Mouse (Mus musculus) hindbrain, embryonic 11.5 days (tissue): ENCODE data around the gene Mrpl30. TPM values are rescaled to one million over a fixed set of nuclear protein-coding genes. Genes with fewer than 3 reads are reported as not detected.

Experiments
- ATAC-seq: fragments of 200-750 bp; cut with Nextera tagmentation; 2 replicates; pipeline ENCODE4 v1.8.0; 2017; ENCODE audit warnings: mild to moderate bottlenecking, moderate TSS enrichment, moderate library complexity; ENCODE audit not compliant: low FRiP score
- DNase-seq: peaks from one replicate; pipeline ENCODE4 v3.0.0-alpha.2; 2015; ENCODE audit warnings: low spot score
- H3K27ac ChIP-seq: fragments of 300-500 bp; sonication (generic); 2 replicates; pipeline ENCODE4 v1.5.1; 2014; ENCODE audit warnings: mild to moderate bottlenecking, low read depth, low read length
- H3K27me3 ChIP-seq: fragments of 300-500 bp; sonication (generic); 2 replicates; pipeline ENCODE4 v1.6.1; 2014; ENCODE audit warnings: mild to moderate bottlenecking, low read length, moderate library complexity, mixed read lengths; ENCODE audit not compliant: control insufficient read depth, insufficient read depth
- H3K36me3 ChIP-seq: fragments of 300-500 bp; sonication (generic); 2 replicates; pipeline ENCODE4 v1.6.1; 2014; ENCODE audit warnings: mild to moderate bottlenecking, low read length, moderate library complexity, mixed read lengths; ENCODE audit not compliant: control insufficient read depth, insufficient read depth
- H3K4me1 ChIP-seq: fragments of 300-500 bp; sonication (generic); replicated peaks from 2 replicates; pipeline ENCODE4 v1.6.1; 2014; ENCODE audit warnings: low read length, mixed read lengths; ENCODE audit not compliant: control insufficient read depth, insufficient read depth
- H3K4me2 ChIP-seq: fragments of 300-500 bp; sonication (generic); replicated peaks from 2 replicates; pipeline ENCODE4 v1.6.1; 2014; ENCODE audit warnings: mild to moderate bottlenecking, low read depth, low read length
- H3K4me3 ChIP-seq: fragments of 300-500 bp; sonication (generic); 2 replicates; pipeline ENCODE4 v1.5.1; 2014; ENCODE audit warnings: low read depth, low read length
- H3K9ac ChIP-seq: fragments of 300-500 bp; sonication (generic); 2 replicates; pipeline ENCODE4 v1.6.1; 2014; ENCODE audit warnings: low read depth, low read length
- H3K9me3 ChIP-seq: fragments of 300-500 bp; sonication (generic); 2 replicates; pipeline ENCODE4 v1.6.1; 2016; ENCODE audit warnings: low read length; ENCODE audit not compliant: control insufficient read depth
- WGBS: fragments of 180-500 bp; shearing (Covaris S2); extraction: QIAGEN DNeasy Blood & Tissue Kit; methylation state at CpG from one replicate; pipeline ENCODE4 v1.1.7; 2014; 5-methylcytosine and 5-hydroxymethylcytosine counted together
- polyA plus RNA-seq: library from polyadenylated mRNA; unstranded; fragments of >200 nt; fragmentation: Nextera tagmentation; extraction: Ambion mirVana; gene quantifications from 2 replicates; pipeline ENCODE4 v1.2.1, GENCODE M21; 2014

Mrpl30 gene
- polyA plus RNA-seq, 1 experiment from 2014 or later: 243 TPM

- WGBS: 63% methylated on average over 10 of the region's 10 CpGs
- no peak overlapping the region for H3K4me3 ChIP-seq
- no peak for DNase-seq
- no peaks in the 10 kb centered on the region for H3K36me3 ChIP-seq
- 0 out of 2 replicates have a peak, but pooled peaks cover 2% of the 10 kb centered on the region for H3K4me1 ChIP-seq
- no peak overlapping the region for H3K9ac ChIP-seq
- H3K4me2 ChIP-seq: no peak overlapping the region
- no peak overlapping the region for H3K27ac ChIP-seq
- no peaks in the 10 kb centered on the region for H3K9me3 ChIP-seq
- no peaks in the 10 kb centered on the region for H3K27me3 ChIP-seq
- ATAC-seq: no peak
Observed at GRCm38 (mm10) chr1:37868640-37869039, 21.6 kb upstream of the Mrpl30 start.

- H3K4me3 ChIP-seq: no peak overlapping the region
- H3K27ac ChIP-seq: no peak overlapping the region
- H3K4me2 ChIP-seq: no peak overlapping the region
- no peak overlapping the region for H3K9ac ChIP-seq
- H3K27me3 ChIP-seq: no peaks in the 10 kb centered on the region
- H3K36me3 ChIP-seq: no peaks in the 10 kb centered on the region
- 0 out of 2 replicates have a peak, but pooled peaks cover 2% of the 10 kb centered on the region for H3K4me1 ChIP-seq
- H3K9me3 ChIP-seq: no peaks in the 10 kb centered on the region
- ATAC-seq (no peak), DNase-seq (no peak)
- WGBS: 61% methylated on average over 2 of the region's 2 CpGs
Observed at GRCm38 (mm10) chr1:37869362-37869761, 20.9 kb upstream of the Mrpl30 start.

- peak; percentile 67 for ATAC-seq
- peak within 1 kb of the TSS; percentile 49 for H3K9ac ChIP-seq
- peaks cover 11% of the 10 kb centered on the region for H3K36me3 ChIP-seq
- no peak for DNase-seq
- 11% methylated on average over 7 of the region's 7 CpGs for WGBS
- H3K4me1 ChIP-seq: 0 out of 2 replicates have a peak, but pooled peaks cover 2% of the 10 kb centered on the region
- peak within 1 kb of the TSS; percentile 1; the same call in 1 of the 2 replicates for H3K27ac ChIP-seq
- peak within 1 kb of the TSS; percentile 49 for H3K4me3 ChIP-seq
- no peaks in the 10 kb centered on the region for H3K27me3 ChIP-seq
- peak within 1 kb of the TSS; percentile 68 for H3K4me2 ChIP-seq
- no peaks in the 10 kb centered on the region for H3K9me3 ChIP-seq
Observed at GRCm38 (mm10) chr1:37871704-37872103, 18.6 kb upstream of the Mrpl30 start, which contains the start of gene Lipt1. Gene Lipt1, plus strand, starts transcription at chr1:37871738.

- Histone ChIP-seq H3K27me3 (no peaks in the 10 kb centered on the region), H3K9me3 (no peaks in the 10 kb centered on the region), H3K4me3 (peak overlapping the region; percentile 49), H3K4me2 (peak overlapping the region; percentile 68), H3K9ac (peak overlapping the region; percentile 49), H3K36me3 (peaks cover 11% of the 10 kb centered on the region), H3K27ac (peak overlapping the region; percentile 1; the same call in 1 of the 2 replicates), H3K4me1 (0 out of 2 replicates have a peak, but pooled peaks cover 2% of the 10 kb centered on the region)
- 9% methylated on average over 33 of the region's 33 CpGs for WGBS
- DNase-seq: peak; percentile 78
- ATAC-seq: peak; percentile 84
Observed at GRCm38 (mm10) chr1:37872131-37873067, 17.9 kb upstream of the Mrpl30 start.

GRCm38 (mm10) chr1:37873157-37873556 lies 17.1 kb upstream of the Mrpl30 start:
- 95% methylated on average over 4 of the region's 4 CpGs for WGBS
- ATAC-seq: no peak
- no peak for DNase-seq
- Histone ChIP-seq H3K4me2 (no peak overlapping the region; the same call in 1 of the 2 replicates), H3K9ac (no peak overlapping the region), H3K4me3 (peak overlapping the region; percentile 49; the same call in 1 of the 2 replicates), H3K36me3 (peaks cover 11% of the 10 kb centered on the region), H3K27me3 (no peaks in the 10 kb centered on the region), H3K4me1 (0 out of 2 replicates have a peak, but pooled peaks cover 2% of the 10 kb centered on the region), H3K9me3 (no peaks in the 10 kb centered on the region), H3K27ac (no peak overlapping the region)

- Histone ChIP-seq H3K9me3 (no peaks in the 10 kb centered on the region), H3K36me3 (peaks cover 11% of the 10 kb centered on the region), H3K4me2 (no peak overlapping the region), H3K4me1 (no peaks in the 10 kb centered on the region), H3K4me3 (no peak overlapping the region), H3K9ac (no peak overlapping the region), H3K27ac (no peak overlapping the region), H3K27me3 (no peaks in the 10 kb centered on the region)
- WGBS: 96% methylated on average over 13 of the region's 13 CpGs
- DNase-seq (no peak), ATAC-seq (no peak)
Observed at GRCm38 (mm10) chr1:37877736-37878460, 12.4 kb upstream of the Mrpl30 start.

GRCm38 (mm10) chr1:37883411-37883810 lies 6.9 kb upstream of the Mrpl30 start:
- no peaks in the 10 kb centered on the region for H3K27me3 ChIP-seq
- H3K4me2 ChIP-seq: no peak overlapping the region
- H3K9ac ChIP-seq: no peak overlapping the region
- no peak overlapping the region for H3K4me3 ChIP-seq
- no peak for DNase-seq
- no peak for ATAC-seq
- 88% methylated on average over 4 of the region's 4 CpGs for WGBS
- H3K36me3 ChIP-seq: no peaks in the 10 kb centered on the region
- no peak overlapping the region for H3K27ac ChIP-seq
- no peaks in the 10 kb centered on the region for H3K4me1 ChIP-seq
- no peaks in the 10 kb centered on the region for H3K9me3 ChIP-seq

- H3K36me3 ChIP-seq: no peaks in the 10 kb centered on the region
- ATAC-seq (no peak), DNase-seq (no peak)
- no peak overlapping the region for H3K9ac ChIP-seq
- H3K27ac ChIP-seq: no peak overlapping the region
- no peaks in the 10 kb centered on the region for H3K4me1 ChIP-seq
- H3K4me3 ChIP-seq: no peak overlapping the region
- 84% methylated on average over 4 of the region's 4 CpGs for WGBS
- H3K27me3 ChIP-seq: no peaks in the 10 kb centered on the region
- H3K9me3 ChIP-seq: no peaks in the 10 kb centered on the region
- no peak overlapping the region for H3K4me2 ChIP-seq
Observed at GRCm38 (mm10) chr1:37884451-37884850, 5.8 kb upstream of the Mrpl30 start.
